Mouse (Mus musculus): ENCODE measurements around the gene Ciao2b.

DNA sequence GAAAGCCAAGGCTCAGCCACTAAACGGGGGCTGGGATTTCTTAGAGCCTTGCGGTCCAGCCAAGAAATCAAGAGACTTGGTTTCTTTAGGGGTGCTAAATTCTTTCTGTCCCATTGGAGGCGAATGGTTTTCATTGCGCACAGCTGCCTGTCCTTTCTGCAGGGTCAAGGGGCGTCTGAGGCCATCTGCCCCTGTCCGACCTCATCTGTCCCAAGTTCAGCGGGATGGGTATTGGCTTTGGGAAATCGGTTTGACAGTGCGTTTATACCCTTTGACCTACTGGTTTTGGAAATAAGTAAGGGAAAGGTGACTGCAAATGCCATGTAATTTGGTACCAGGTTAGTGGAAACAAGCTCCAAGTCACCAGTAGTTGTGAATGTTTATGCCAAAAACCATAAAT lies 49.9 kb downstream of the Ciao2b start:
- TF ChIP-seq CTCF (IDR thresholded peaks at IDR 0.05; ENCODE audit: low read depth) (no peak), EP300 (IDR thresholded peaks at IDR 0.05; ENCODE audit: low read depth) (peak; percentile 46; the same call in 1 of the 2 replicates)

Measured in liver, postnatal 0 days (tissue).